Mouse (Mus musculus): Measurements from ENCODE around the gene Tdrd6.

DNA sequence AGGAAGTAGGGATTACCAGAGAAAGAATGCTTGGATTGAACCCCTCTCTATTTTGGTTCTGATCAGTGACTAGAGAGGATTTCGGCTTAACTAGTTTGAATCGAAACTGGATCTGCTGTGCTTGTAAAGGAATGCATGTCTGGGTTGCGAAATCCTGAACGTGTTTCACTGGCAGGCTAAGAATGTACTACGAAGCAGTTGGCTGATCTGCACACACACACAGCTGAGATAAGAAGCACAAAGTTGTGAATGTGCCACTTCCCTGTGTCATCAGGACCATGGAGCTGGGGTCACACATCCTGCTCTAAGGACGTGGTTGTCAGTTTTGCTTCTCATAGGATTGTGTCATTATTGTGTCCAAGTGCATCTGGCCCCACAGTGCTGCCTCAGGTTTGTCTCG is 14.3 kb upstream of the Tdrd6 start:
- TF ChIP-seq FLI1 (IDR thresholded peaks at IDR 0.05; ENCODE audit: low read length): no peak
- TF ChIP-seq GATA1 (IDR thresholded peaks at IDR 0.05; ENCODE audit: borderline replicate concordance, low read length): no peak

All from megakaryocyte, embryonic 14.5 days (primary cell).